Mouse (Mus musculus): ENCODE results near the gene Dido1. TPM values are rescaled to one million over a fixed set of nuclear protein-coding genes. Genes with fewer than 3 reads are reported as not detected.
A peak's percentile ranks its signal among the peaks of the same experiment; 100 is the strongest.

Gene Dido1
- 10 to 100 TPM; 14.3 to 17.5 TPM for total RNA-seq (2021)
- long read RNA-seq, experiment 1, partial matches to known transcripts = 2 of 2 reads
- long read RNA-seq, experiment 1, other reads (novel, unspliced or antisense) = 0 of 2 reads
- long read RNA-seq, experiment 2, full-length matches to known transcripts = 1 of 7 reads
- long read RNA-seq, experiment 2, partial matches to known transcripts = 2 of 7 reads
- long read RNA-seq, experiment 2, other reads (novel, unspliced or antisense) = 4 of 7 reads

- intact Hi-C loops (cut with DNase I) = no loop called here
- peak; percentile 89 to 94 for DNase-seq
These were observed at the start of gene Dido1, which contains the start of gene Gid8 for GRCm38 (mm10) chr2:180709923-180710272. Dido1 (minus strand) TSS chr2:180709999. Gid8 (plus strand) TSS chr2:180710117.

GRCm38 (mm10) chr2:180758513-180759263, 48.9 kb upstream of the Dido1 start:
- intact Hi-C loops (cut with DNase I) = no loop called here
- DNase-seq = no peak

- intact Hi-C loops (cut with DNase I) = no loop called here
- no peak for DNase-seq
These were observed 47.0 kb upstream of the Dido1 start for GRCm38 (mm10) chr2:180756786-180757185.

GRCm38 (mm10) chr2:180755896-180756295, 46.1 kb upstream of the Dido1 start:
- intact Hi-C loops (cut with DNase I) = no loop called here
- DNase-seq = peak in 1 of 2 experiments; percentile 18

GRCm38 (mm10) chr2:180754976-180755688, 45.3 kb upstream of the Dido1 start:
- no peak for DNase-seq
- intact Hi-C loops (cut with DNase I) = no loop called here

DNA sequence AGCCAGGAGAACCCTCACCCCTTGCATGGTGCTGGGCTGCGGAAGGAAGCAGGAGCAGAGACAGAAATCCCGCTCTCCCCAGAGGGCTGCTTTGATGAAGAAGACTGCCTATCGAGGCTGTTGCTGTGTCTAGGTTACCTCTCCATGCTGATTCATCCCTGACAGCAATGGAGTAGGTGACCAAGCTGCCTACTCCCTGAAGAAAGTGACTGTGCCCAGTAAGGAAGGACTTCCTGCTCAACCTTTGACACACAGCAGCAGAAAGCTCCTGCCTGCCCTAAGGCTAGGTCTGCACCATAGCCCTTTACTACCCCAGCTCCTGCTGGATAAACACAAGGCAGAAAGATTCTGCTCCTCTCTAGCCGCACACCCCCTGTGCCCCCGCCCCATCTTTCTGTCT, 39.1 kb upstream of the Dido1 start:
- intact Hi-C loops (cut with DNase I) = loop anchor here (5.0 kb wide), 2 partner anchors 167 to 182 kb away; partner anchors contain the start of gene Mrgbp

GRCm38 (mm10) chr2:180746569-180747192, 36.9 kb upstream of the Dido1 start:
- DNase-seq = no peak
- intact Hi-C loops (cut with DNase I) = loop anchor here (2.0 to 5.0 kb wide), 3 partner anchors 32 to 179 kb away; partner anchors contain the start of gene Mrgbp

More for the DNA sequence above, 39.1 kb upstream of the Dido1 start:
- DNase-seq = no peak

- peak; percentile 74 to 77 for DNase-seq
- intact Hi-C loops (cut with DNase I) = loop anchor here (1.0 to 5.0 kb wide), 3 partner anchors 67 to 178 kb away; partner anchors contain the start of gene Mrgbp
These were observed 35.6 kb upstream of the Dido1 start for GRCm38 (mm10) chr2:180745248-180745927.

GRCm38 (mm10) chr2:180743321-180743720, 33.5 kb upstream of the Dido1 start:
- intact Hi-C loops (cut with DNase I) = loop anchor here (5.0 kb wide), 1 partner anchor 86 kb away; no protein-coding TSS in a partner anchor
- DNase-seq = no peak

- intact Hi-C loops (cut with DNase I) = loop anchor here (5.0 kb wide), 1 partner anchor 86 kb away; no protein-coding TSS in a partner anchor
- DNase-seq = no peak
These were observed 33.0 kb upstream of the Dido1 start for GRCm38 (mm10) chr2:180742820-180743219.

- intact Hi-C loops (cut with DNase I) = loop anchor here (5.0 kb wide), 1 partner anchor 84 kb away; no protein-coding TSS in a partner anchor
- DNase-seq = no peak
These were observed 31.6 kb upstream of the Dido1 start for GRCm38 (mm10) chr2:180741421-180741820.

DNA sequence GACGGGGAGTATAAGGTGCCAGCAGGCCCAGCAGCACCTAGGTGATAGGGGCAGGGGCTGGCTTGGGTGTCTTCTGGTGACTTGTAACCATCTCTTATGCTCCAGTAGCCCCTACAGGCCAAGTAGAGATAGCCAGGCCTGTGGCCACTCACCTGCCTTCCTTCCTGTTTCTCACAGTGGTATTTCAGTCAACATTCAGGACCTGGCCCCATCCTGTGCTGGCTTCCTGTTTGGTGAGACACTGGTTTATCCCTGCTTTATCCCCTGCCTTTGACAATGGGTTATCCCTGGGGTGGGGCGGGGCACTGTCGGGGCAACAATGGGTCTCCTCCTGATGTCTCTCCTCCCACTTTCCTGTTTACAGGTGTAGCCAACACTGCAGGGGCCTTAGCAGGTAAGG, 30.6 kb upstream of the Dido1 start:
- DNase-seq = no peak
- intact Hi-C loops (cut with DNase I) = loop anchor here (5.0 kb wide), 1 partner anchor 83 kb away; no protein-coding TSS in a partner anchor

GRCm38 (mm10) chr2:180737984-180738383, 28.2 kb upstream of the Dido1 start:
- DNase-seq = no peak

DNA sequence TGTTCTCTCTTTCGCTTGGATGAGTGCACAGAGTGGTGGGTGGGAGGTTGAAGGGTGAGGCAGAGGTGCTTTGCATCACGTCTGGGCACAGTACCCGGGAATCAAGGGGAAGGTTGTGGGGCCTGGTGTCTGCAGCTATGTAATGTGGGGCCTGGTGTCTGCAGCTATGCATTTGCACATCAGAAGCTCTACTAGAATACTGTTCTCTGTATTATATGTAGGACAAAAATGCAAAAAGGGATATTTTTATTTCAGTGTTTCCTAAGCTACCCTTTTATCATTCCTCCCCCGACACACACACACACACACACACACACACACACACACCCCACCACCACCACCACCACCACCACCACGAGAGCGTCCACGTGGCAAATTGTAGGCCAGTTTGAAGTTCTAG, 25.4 kb upstream of the Dido1 start:
- intact Hi-C loops (cut with DNase I) = no loop called here

More at GRCm38 (mm10) chr2:180737984-180738383, 28.2 kb upstream of the Dido1 start:
- intact Hi-C loops (cut with DNase I) = no loop called here

GRCm38 (mm10) chr2:180731984-180732383, 22.2 kb upstream of the Dido1 start:
- intact Hi-C loops (cut with DNase I) = no loop called here

More for the DNA sequence above, 25.4 kb upstream of the Dido1 start:
- no peak for DNase-seq

DNA sequence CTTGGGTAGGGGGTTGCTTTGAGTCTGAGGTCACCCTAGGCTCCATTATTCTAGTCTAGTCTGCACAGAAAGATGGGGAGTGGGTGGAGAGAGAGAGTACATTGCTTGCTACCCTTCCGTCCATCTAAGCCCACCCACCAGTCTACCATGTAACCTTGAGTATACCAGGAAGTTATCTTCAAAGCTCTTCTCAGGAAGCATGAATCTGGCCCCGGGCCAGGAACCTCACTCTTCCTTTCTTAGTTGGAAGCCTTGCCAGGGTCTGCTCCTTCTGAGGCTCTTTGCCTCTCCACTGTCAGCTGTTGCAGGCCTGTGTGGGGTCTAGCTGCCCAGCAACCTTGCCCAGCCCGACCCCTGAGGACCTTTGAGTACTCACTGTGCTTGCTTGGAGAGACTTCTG, 21.2 kb upstream of the Dido1 start:
- DNase-seq = no peak
- intact Hi-C loops (cut with DNase I) = no loop called here

More at GRCm38 (mm10) chr2:180731984-180732383, 22.2 kb upstream of the Dido1 start:
- DNase-seq = no peak

- intact Hi-C loops (cut with DNase I) = no loop called here
- DNase-seq = no peak
These were observed 17.8 kb upstream of the Dido1 start for GRCm38 (mm10) chr2:180727613-180728021.

DNA sequence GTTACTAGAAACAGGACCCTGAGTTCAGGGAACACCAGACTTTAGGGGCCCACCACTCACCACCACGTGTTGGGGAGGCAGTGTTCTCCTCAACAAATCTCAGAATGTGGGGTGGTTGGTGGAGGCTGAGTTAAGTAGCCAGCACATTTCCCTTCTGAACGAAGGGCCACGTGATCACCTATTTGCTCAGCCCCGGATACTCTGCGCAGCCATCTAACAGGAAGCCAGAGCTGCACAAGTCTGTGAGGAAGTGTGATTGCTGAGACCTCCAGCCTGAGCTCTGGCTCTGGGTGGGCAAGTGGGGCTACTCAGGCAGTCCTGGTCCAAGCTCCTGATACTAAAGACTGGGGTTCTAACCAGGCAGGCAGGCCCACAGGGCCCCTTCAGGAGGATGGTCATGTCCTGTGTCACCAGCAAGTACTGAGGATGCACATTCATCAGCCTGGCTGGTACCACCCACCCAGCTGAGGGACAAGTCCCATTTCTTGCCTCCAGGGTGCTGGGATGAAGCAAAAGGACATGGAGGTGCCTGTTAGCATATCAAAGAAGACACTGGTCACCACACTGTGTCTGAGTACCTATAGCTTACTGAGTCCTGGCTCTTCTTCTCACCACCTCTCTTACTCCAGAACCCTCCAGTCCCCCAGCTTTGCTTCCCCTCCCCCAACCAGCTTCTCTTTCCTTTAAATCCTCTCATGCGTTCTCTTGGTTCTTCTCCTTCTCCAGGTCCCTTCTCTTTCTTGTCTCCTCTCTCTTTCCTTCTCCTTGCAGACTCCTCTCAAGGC, 17.1 kb upstream of the Dido1 start:
- intact Hi-C loops (cut with DNase I) = no loop called here
- DNase-seq = no peak

All from gastrocnemius, postnatal 36 days (tissue).